Mouse (Mus musculus): ENCODE measurements around the gene Ung.

Ung gene

DNA sequence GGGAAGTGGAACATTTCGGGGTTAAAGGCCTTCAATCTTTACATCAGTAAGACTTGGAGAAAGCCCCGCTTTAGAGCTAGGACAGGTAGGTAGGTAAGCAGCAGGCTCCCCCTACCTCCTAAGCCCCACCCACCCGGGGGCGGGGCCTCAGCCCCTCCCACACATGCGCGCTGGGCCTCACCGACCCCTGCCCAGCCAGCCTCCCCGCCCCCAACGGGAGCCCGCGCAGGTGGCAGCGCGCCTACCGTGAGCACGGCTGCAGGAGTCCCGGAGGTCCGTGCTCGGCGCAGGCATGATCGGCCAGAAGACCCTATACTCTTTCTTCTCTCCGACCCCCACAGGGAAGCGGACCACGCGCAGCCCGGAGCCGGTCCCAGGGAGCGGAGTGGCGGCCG lies at the start of gene Ung:
TSS of gene Ung (plus strand) at position 176 of the 395 bp plus-strand sequence.
- DNase-seq (ENCODE audit: low read depth, low spot score): no peak

DNA sequence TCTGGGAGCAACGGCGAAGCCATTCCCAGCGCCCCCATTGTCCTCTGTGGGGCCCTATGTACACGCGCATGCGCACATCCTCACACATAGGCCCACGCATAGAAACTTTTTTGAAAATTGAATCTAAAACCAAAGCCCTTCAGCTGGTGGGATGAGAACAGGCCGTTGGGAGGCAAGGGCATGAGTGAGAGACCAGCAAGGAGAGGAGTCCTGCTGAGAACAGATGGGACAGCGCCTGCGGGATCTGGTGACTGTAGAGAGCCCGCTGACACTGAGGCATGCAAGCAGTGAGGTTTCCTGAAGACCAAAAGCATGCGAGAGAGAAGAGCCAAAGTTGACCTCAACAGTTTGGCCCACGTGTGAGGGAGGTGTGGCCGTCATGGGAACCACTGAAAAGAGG lies 44.7 kb upstream of the Ung start:
- DNase-seq (ENCODE audit: low read depth, low spot score): no peak

- DNase-seq (ENCODE audit: low read depth, low spot score): no peak
Measured at GRCm38 (mm10) chr5:114087875-114088480, 42.2 kb upstream of the Ung start.

DNA sequence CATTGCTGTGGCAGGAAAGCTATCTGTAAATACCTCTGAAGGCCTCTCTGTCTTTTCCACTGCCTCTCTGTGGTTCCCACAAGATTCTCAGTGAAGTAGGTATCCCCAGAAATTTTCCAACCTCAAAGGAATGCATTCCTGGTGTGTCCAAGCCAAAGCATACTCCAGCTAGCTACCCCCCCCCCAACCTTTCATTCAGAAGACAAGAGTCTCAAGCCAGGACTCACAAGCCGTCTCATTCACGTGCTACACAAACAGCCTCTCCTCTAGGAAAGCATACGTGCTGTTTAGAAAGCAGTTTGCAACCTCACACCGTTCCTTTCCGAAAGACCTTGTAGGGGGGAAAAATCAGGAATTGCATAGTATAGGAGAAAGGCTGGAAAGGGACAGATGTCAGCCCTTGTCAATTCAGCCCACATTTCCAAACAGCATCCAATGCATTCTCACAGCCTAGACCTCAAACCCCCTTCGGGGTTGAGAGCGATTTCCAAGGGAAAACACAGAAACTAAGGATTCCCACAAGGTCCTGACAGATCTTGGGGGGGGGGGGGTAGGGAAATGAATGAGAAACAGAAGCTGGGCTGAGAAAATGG lies 39.7 kb upstream of the Ung start:
- no peak for DNase-seq (ENCODE audit: low read depth, low spot score)

DNA sequence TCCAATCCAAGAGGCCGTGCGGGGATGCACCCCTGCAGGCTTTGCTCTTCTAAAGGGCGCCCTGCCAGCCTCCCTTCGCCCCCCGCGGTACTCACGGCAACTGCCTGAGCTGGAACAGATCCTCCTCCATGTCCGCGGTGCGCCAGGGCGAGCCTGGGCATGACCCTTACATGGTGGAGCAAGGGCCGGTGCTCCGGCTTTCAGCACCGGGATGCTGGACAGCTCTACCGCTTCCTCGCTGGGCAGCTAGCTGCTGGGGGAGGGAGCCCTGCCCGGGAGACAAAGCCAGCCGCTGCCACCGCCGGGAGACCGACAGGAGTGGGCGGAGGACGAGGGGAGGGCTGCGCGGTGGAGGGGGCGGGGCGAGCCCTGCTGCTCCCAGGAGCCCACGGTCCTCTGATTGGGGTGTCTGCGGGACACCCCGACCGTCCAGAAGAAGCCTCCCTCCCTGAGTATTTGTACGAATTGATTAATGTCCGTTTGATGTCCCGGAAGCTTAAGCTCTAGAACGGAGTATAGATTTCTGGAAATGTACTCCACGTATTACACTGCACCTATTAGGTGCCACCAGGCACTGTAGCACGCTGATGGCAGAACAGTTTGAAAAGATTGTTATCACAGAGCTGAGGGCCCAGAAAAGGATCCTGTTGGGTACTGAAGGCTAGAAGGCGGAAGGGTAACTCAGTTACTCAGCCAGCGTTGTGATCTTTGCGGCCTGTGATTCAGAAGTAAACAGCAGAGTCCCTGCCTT lies 39.0 kb upstream of the Ung start, which contains the start of gene Svop:
TSS of gene Svop (minus strand) at position 514 of the 751 bp plus-strand sequence.
- DNase-seq (ENCODE audit: low read depth, low spot score): no peak

- peak; percentile 95 for DNase-seq (ENCODE audit: low read depth, low spot score)
Measured at GRCm38 (mm10) chr5:114099709-114100389, 30.3 kb upstream of the Ung start.

DNA sequence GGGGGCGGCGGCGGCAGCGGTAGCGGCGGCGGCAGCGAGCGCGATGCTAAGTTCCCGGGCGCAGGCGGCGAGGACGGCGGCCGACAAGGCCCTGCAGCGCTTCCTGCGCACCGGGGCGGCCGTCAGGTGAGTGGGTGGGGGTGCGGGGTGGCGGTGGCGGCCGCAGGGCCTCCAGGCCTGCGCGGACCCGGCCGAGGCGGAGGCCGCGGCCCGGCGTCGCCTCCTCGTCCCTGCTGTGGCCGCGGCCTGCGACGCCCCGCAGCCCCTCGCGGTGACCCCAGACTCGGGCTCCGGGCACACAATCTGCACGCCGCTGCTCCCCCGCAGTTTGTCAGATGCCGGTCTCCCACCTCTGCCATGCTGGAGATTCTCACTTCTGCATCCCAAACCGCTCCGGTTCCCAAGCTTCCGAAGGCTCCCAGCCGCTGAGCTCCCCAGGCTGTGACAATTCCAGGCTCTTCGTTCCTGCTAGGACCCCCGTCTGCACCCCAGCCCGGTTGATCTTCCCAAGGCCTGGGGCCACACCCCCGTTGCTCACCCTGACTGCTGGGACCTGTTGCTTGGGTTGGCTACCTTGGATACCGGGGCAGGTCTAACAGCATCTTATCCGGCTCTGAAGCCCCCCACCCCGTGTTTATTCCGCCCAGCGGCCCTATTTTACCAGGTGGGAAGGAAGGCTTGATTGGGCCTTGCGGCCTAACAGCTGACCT lies 29.6 kb upstream of the Ung start:
- no peak for DNase-seq (ENCODE audit: low read depth, low spot score)

- DNase-seq (ENCODE audit: low read depth, low spot score): no peak
Measured at GRCm38 (mm10) chr5:114101873-114102272, 28.3 kb upstream of the Ung start.

DNA sequence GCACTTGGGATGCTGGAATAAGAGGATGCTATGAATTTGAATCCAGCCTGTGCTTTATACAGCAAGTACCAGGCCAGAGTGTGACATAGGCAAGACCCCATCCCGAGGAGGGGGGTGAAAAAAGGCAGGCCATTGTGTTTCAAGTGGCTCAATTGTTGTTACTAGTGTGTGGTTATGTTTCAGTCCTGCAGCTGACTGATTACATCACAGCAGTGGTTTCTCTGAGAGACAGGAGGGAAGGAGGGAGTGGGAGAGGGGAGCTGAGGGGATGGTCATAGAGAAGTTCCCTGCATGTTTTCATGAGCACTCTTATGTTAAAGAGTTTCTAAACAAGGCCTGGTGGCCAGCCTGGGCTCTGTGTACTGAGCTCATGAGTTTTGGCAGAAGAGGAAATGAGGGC lies 27.4 kb upstream of the Ung start:
- DNase-seq (ENCODE audit: low read depth, low spot score): peak; percentile 70

- no peak for DNase-seq (ENCODE audit: low read depth, low spot score)
Measured at GRCm38 (mm10) chr5:114106391-114106935, 23.7 kb upstream of the Ung start.

GRCm38 (mm10) chr5:114113334-114113733 lies 16.9 kb upstream of the Ung start:
- no peak for DNase-seq (ENCODE audit: low read depth, low spot score)

DNA sequence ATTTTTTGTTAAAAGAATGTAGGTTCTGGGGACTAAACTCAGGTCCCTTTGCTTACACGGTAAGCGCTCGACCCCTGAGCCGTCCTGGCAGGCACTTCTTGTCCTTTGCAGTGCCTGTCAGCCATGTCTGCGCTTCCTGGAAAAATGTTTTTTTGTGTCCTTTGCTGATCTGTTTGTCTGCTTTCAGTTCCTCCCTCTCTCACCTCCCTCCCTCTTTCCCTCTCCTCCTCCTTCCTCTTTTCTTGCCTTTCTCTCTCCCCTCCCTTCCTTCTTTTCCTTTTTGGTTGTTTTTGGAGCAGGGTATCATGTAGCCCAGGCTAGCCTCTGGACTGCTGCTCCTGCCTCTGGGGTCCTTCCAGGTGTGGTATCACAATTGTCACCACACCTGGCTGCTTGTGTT lies 15.2 kb upstream of the Ung start:
- no peak for DNase-seq (ENCODE audit: low read depth, low spot score)

- DNase-seq (ENCODE audit: low read depth, low spot score): no peak
Measured at GRCm38 (mm10) chr5:114116586-114116985, 13.6 kb upstream of the Ung start.

GRCm38 (mm10) chr5:114119806-114120205 lies 10.4 kb upstream of the Ung start:
- peak; percentile 59 for DNase-seq (ENCODE audit: low read depth, low spot score)

- DNase-seq (ENCODE audit: low read depth, low spot score): no peak
Measured at GRCm38 (mm10) chr5:114126008-114126407, 4.2 kb upstream of the Ung start.

- no peak for DNase-seq (ENCODE audit: low read depth, low spot score)
Measured at GRCm38 (mm10) chr5:114126499-114127244, 3.5 kb upstream of the Ung start.

- peak; percentile 18 for DNase-seq (ENCODE audit: low read depth, low spot score)
Measured at GRCm38 (mm10) chr5:114127374-114128349, 2.5 kb upstream of the Ung start, which contains the start of gene Alkbh2. Gene Alkbh2, minus strand, starts transcription at chr5:114128218.

DNA sequence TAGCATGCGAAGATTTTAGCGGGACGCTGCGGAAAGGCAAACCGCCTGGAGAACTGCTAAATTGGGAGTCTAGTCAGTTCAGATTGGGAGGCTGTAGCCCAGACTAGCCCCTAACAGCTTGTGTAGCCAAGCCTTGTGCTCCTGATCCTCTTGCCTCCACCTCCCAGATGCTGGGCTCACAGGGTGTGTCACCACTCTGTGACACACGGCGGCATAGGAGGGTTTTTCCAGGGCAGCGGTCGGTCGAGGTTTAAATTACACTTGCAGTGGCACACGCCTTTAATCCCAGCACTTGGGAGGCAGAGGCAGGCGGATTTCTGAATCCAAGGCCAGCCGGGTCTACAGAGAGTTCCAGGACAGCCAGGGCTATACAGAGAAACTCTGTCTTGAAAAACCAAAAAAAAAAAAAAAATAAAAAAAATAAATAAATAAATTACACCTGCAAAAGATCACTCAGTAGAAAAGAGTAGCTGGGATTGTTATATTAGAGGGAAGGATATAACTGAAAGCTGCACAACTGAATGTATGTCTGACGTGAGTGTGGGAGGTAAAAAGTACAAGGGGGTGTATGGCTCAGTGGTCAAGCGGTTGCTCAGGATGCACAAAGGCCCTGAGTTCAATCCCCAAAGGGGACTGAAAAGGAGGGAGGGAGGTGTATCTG lies 506 bp upstream of the Ung start:
- DNase-seq (ENCODE audit: low read depth, low spot score): no peak
